Mouse (Mus musculus): ENCODE results near the gene Crocc.

DNA sequence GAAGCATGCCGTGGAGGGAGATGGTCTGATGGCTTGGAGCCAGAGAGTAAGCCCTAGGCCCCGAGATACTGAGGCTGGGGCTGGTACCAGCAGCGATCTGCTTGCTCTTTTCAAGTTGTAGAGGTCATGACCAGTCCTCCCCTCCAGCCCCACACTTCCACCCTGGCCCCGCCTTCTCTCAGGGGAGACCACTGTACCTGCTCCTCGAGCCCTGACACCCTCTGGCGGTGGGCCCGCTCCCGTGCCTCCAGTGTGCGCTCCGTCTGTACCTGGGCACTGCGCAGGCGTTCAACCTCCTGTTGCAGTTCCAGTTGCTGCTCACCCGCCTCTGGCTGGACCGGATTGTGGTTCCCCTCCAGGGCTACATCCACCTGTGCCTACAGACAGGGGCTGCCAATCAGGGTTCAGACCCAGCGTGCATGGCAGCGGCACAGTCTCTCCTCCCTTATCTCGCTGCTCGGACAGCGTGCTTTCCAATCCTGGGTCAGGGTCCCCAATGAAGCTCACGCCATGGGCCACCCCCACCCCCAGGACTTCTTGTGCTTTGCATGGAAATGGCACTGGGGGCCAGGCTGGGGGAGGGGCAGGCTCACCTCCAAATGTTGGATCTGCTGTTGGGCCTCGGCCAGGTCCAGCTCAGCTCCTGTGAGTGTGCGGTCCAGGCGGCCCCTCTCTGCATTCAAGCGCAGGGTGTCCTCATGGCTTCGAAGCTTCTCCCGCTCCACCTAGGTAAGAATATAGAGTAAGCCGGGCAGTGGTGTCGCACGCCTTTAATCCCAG is 42.5 kb downstream of the Crocc start:
- no peak for TF ChIP-seq POLR2A (IDR thresholded peaks at IDR 0.05; ENCODE audit: borderline replicate concordance, insufficient read depth, low read length)
- no peak for TF ChIP-seq CTCF (IDR thresholded peaks at IDR 0.05; ENCODE audit: borderline replicate concordance, insufficient read depth, low read depth, low read length)

Measured in cerebellum, adult 2 months (tissue).